Mouse (Mus musculus) myocyte (in vitro differentiated cells): ENCODE measurements at regions not wholly inside any gene's neighbourhood (a gene's known extent, or its start where the extent isn't known, plus 50 kb on each side); places are given as distances from the start of the nearest gene placed in this dataset.

Experiments
- MAX ChIP-seq: IDR thresholded peaks from one replicate; pipeline ENCODE4 v1.6.1; 2011; ENCODE audit warnings: low read depth, mild to moderate bottlenecking, control low read depth
- MYOD1 ChIP-seq, 3 experiments: IDR thresholded peaks; one replicate each; pipeline ENCODE4 v1.6.1; 2011; ENCODE audit warnings: control low read depth in 2 of 3, low read depth in 2 of 3, mild to moderate bottlenecking in 2 of 3, moderate library complexity in 1 of 3; ENCODE audit not compliant: insufficient read length in 2 of 3, control insufficient read depth in 1 of 3
- MYOG ChIP-seq, 3 experiments: IDR thresholded peaks; one replicate each; pipeline ENCODE4 v1.6.1; 2011; ENCODE audit warnings: control low read depth in 2 of 3, low read depth in 2 of 3, mild to moderate bottlenecking in 2 of 3; ENCODE audit not compliant: insufficient read length in 2 of 3, control insufficient read depth in 1 of 3, insufficient read depth in 1 of 3
- POLR2AphosphoS2 ChIP-seq: IDR thresholded peaks from one replicate; pipeline ENCODE4 v1.6.1; 2011; ENCODE audit warnings: low read depth, control low read depth; ENCODE audit not compliant: insufficient read length
- TCF12 ChIP-seq: IDR thresholded peaks from one replicate; pipeline ENCODE4 v1.6.1; 2011; ENCODE audit warnings: mild to moderate bottlenecking, control low read depth; ENCODE audit not compliant: poor library complexity, insufficient read depth, severe bottlenecking

GRCm38 (mm10) chr11:71517377-71517776, 232.3 kb upstream of the Wscd1 start:
- TF ChIP-seq POLR2AphosphoS2 (no peak), MAX (no peak), TCF12 (no peak), MYOG (IDR thresholded peaks at IDR 0.05; ENCODE audit: control insufficient read depth in 1 of 3, insufficient read depth in 1 of 3, insufficient read length in 2 of 3, low read depth in 2 of 3) (no peak), MYOD1 (IDR thresholded peaks at IDR 0.05; ENCODE audit: control insufficient read depth in 1 of 3, insufficient read length in 2 of 3, low read depth in 2 of 3) (no peak)
